Mouse (Mus musculus) fibroblast of lung, adult 2 months (primary cell): Measurements from ENCODE around the gene Gm21834.

Experiments used
- DNase-seq: peaks from one replicate; pipeline ENCODE4 v3.0.0-alpha.2; 2011; ENCODE audit warnings: low read depth

Gene Gm21834

GRCm38 (mm10) chr17:57742119-57742518 is at the start of gene Gm21834:
Gene Gm21834, minus strand, starts transcription at chr17:57742219.
- no peak for DNase-seq

DNA sequence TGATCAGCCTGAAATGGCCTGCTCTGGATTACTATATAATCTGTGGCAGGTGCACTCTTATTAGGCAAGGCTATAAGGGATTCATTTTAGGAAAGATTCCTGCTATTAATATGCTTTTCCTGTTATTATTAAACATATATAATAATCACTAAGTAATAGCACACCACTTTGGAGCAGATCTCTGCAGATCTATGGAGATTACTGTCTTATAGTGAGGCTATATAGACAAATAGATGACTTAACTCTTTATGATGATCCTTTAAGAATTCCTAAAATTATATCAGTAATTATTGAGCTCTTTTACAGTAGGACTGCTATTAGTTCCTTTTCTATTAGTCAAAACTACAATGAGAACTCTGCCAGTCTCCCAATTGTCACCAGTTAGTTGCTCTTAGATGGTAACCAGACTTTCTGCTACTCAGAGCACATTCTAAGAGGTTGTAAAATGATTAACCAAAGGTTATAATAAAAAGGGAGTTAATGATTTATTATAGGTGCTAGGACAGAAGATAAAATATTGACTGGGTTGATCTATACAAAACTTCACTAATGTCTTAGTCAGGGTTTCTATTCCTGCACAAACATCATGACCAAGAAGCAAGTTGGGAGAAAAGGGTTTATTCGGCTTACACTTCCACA is 46.3 kb upstream of the Gm21834 start:
- no peak for DNase-seq

DNA sequence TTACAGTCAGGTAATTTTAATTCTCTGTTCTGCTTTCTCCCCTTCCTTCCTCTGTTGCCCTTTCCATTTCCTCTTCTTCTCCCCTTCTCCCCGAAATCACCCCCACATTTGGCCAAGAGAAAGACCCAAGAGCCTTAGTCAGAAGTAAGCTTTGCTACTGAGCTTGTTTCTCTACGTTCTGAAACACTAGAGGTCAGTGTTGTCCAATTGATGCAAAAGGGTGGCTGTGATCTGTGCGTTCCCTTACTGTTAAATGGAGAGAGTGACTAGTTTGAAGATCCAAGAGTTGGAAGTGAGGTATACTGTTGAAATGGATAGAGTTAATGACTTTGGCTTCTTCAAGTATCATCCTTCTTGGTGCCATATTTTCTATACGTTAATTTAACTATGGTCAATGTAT is 28.9 kb upstream of the Gm21834 start:
- DNase-seq, result no peak

GRCm38 (mm10) chr17:57768622-57769610 is 26.9 kb upstream of the Gm21834 start, which contains the start of gene Cntnap5c:
Gene Cntnap5c, plus strand, starts transcription at chr17:57769570.
- no peak for DNase-seq

- no peak for DNase-seq
Observed at GRCm38 (mm10) chr17:57767306-57767705, 25.3 kb upstream of the Gm21834 start.

GRCm38 (mm10) chr17:57758033-57758432 is 16.0 kb upstream of the Gm21834 start:
- DNase-seq, result no peak

GRCm38 (mm10) chr17:57694791-57695190 is 47.2 kb downstream of the Gm21834 start:
- no peak for DNase-seq
